Mouse (Mus musculus): ENCODE measurements around the gene Zfand3. TPM values are rescaled to one million over a fixed set of nuclear protein-coding genes. Genes with fewer than 3 reads are reported as not detected.

Zfand3 gene
- polyA plus RNA-seq, 1 experiment from 2014 or later, result 47.2 TPM

DNA sequence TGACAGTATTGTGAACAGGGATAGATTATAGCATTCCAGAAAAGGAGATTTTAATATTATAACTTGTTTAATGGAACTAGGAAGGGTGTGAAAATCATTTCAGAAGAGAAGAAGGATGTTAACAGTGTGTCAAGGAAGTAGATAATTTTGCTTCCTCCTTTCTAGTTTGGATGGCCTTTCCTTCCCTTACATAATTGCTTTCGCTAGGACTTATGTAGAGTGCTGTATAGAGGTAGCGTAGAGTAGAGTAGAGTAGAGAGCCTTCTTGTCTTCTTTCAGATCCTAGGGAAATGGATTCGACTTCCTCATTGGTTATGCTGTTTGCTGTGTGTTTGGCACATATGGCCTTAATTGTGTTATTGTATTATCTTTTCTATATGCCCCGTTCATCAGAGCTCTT, 132.6 kb downstream of the Zfand3 start:
- Histone ChIP-seq H3K4me2 (replicated peaks; ENCODE audit: low read depth, low read length) (no peak overlapping the region), H3K36me3 (ENCODE audit: control insufficient read depth, insufficient read depth, low read length) (no peaks in the 10 kb centered on the region; the same call in 1 of the 2 replicates), H3K27ac (ENCODE audit: low read length) (no peak overlapping the region), H3K4me1 (ENCODE audit: control insufficient read depth, insufficient read depth, low read length) (peaks cover 3% of the 10 kb centered on the region; the same call in 1 of the 2 replicates), H3K27me3 (ENCODE audit: control insufficient read depth, insufficient read depth, low read length) (no peaks in the 10 kb centered on the region), H3K4me3 (ENCODE audit: low read depth, low read length) (no peak overlapping the region), H3K9ac (replicated peaks; ENCODE audit: low read depth, low read length) (no peak overlapping the region), H3K9me3 (ENCODE audit: control insufficient read depth, low read depth, low read length) (no peaks in the 10 kb centered on the region)
- 86% methylated on average over 4 of the region's 4 CpGs for WGBS
- ATAC-seq (ENCODE audit: insufficient number of reproducible peaks, insufficient read depth, low FRiP score, low read depth), result no peak

DNA sequence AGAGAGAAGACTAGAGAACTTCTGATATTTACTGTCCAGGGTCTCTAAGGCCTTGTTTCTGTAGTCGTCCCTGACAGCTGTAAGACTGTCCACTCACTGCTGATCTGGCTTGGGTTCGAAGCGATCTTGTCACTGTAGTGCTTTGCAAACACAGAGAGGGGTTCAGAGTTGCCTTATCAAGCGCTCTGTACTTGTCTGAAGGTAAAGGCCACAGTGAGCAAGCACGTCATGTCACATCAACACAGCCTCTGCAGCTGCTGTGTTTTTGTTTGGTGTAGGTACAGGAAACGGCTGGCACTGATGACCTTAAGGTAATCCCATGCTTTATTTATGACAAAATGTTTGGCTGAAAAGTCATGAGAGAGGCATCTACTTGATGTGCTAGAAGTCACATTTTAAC, 139.6 kb downstream of the Zfand3 start:
- Histone ChIP-seq H3K9ac (replicated peaks; ENCODE audit: low read depth, low read length) (no peak overlapping the region), H3K36me3 (ENCODE audit: control insufficient read depth, insufficient read depth, low read length) (no peaks in the 10 kb centered on the region), H3K4me3 (ENCODE audit: low read depth, low read length) (no peak overlapping the region), H3K27ac (ENCODE audit: low read length) (no peak overlapping the region), H3K4me1 (ENCODE audit: control insufficient read depth, insufficient read depth, low read length) (peaks cover 9% of the 10 kb centered on the region; the same call in 1 of the 2 replicates), H3K27me3 (ENCODE audit: control insufficient read depth, insufficient read depth, low read length) (no peaks in the 10 kb centered on the region), H3K9me3 (ENCODE audit: control insufficient read depth, low read depth, low read length) (no peaks in the 10 kb centered on the region), H3K4me2 (replicated peaks; ENCODE audit: low read depth, low read length) (no peak overlapping the region)
- ATAC-seq (ENCODE audit: insufficient number of reproducible peaks, insufficient read depth, low FRiP score, low read depth), result no peak
- WGBS, result 45% methylated on average over 6 of the region's 6 CpGs

DNA sequence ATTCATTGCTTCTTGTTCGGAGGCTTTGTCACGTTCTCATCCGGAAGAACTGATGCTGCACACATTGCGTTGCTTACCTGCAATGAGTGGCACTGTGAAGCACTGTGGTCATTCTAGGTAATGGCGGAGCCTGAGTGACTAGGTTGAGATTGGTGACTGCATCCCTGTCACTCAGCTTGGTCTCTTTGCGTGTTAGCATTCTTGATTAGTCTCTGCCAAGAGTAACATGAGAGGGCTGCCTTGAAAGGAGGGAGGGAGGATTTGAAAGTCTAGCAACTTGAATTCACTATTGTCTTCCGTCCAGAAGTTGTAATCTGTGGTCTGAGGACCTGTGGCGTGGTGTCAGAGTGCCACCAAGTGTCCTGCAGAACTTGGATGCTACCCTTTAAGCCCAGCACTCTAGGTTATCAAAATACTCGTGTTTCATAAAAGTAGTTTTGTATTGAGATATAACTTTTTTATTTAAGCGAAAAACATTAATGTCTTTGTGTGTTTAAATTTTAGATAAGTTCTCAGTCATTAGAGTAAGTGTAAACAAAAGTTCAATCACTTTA, 141.1 kb downstream of the Zfand3 start:
- Histone ChIP-seq H3K27me3 (ENCODE audit: control insufficient read depth, insufficient read depth, low read length) (no peaks in the 10 kb centered on the region), H3K9me3 (ENCODE audit: control insufficient read depth, low read depth, low read length) (no peaks in the 10 kb centered on the region), H3K27ac (ENCODE audit: low read length) (no peak overlapping the region), H3K9ac (replicated peaks; ENCODE audit: low read depth, low read length) (no peak overlapping the region), H3K4me3 (ENCODE audit: low read depth, low read length) (no peak overlapping the region), H3K4me2 (replicated peaks; ENCODE audit: low read depth, low read length) (no peak overlapping the region), H3K36me3 (ENCODE audit: control insufficient read depth, insufficient read depth, low read length) (no peaks in the 10 kb centered on the region), H3K4me1 (ENCODE audit: control insufficient read depth, insufficient read depth, low read length) (peaks cover 9% of the 10 kb centered on the region; the same call in 1 of the 2 replicates)
- no peak for ATAC-seq (ENCODE audit: insufficient number of reproducible peaks, insufficient read depth, low FRiP score, low read depth)
- 75% methylated on average over 10 of the region's 10 CpGs for WGBS

DNA sequence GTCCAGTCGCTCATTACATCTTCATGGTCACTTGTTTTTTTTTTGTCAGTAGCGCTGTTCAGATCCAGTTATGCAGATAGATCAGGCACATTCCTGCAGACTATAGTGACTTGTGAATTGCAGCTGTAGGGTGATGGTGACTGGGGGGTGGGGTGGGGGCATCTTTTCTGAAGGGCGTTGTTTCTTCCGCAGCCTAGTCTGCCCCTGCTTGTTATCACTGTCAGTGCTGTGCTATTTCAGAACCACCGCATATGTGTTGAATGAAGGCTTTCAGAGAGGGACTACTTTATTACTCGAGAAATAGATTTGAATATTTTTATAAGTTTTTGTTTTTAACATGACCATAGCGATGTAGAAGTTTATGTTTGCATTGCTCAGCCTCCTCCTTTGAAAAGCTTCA, 142.0 kb downstream of the Zfand3 start:
- Histone ChIP-seq H3K36me3 (ENCODE audit: control insufficient read depth, insufficient read depth, low read length) (no peaks in the 10 kb centered on the region), H3K9ac (replicated peaks; ENCODE audit: low read depth, low read length) (no peak overlapping the region), H3K4me2 (replicated peaks; ENCODE audit: low read depth, low read length) (no peak overlapping the region), H3K27me3 (ENCODE audit: control insufficient read depth, insufficient read depth, low read length) (no peaks in the 10 kb centered on the region), H3K4me1 (ENCODE audit: control insufficient read depth, insufficient read depth, low read length) (peaks cover 9% of the 10 kb centered on the region; the same call in 1 of the 2 replicates), H3K4me3 (ENCODE audit: low read depth, low read length) (no peak overlapping the region), H3K9me3 (ENCODE audit: control insufficient read depth, low read depth, low read length) (no peaks in the 10 kb centered on the region), H3K27ac (ENCODE audit: low read length) (no peak overlapping the region)
- WGBS, result 78% methylated on average over 7 of the region's 7 CpGs
- ATAC-seq (ENCODE audit: insufficient number of reproducible peaks, insufficient read depth, low FRiP score, low read depth), result no peak

DNA sequence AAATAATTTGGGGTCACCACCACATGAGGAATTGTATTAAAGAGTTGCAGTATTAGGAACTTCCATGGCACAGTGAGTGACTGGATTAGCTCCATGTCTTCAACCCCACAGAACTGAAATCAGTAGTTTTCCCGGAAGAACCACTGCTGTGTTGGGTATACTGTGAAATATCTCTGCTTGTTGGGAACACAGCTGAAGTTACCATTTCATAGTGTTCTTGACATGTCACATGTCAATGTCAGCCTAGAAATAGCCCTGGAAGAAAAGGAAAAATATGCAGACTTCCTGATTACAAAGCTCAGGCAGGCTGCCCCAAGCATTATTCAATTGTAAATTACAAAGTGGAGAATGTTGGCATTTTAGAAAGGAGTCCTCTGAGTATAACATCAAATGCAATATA, 143.4 kb downstream of the Zfand3 start:
- no peaks in the 10 kb centered on the region for H3K9me3 ChIP-seq (ENCODE audit: control insufficient read depth, low read depth, low read length)
- peaks cover 3% of the 10 kb centered on the region; the same call in 1 of the 2 replicates for H3K36me3 ChIP-seq (ENCODE audit: control insufficient read depth, insufficient read depth, low read length)
- no peaks in the 10 kb centered on the region for H3K27me3 ChIP-seq (ENCODE audit: control insufficient read depth, insufficient read depth, low read length)
- no peak overlapping the region for H3K4me2 ChIP-seq (replicated peaks; ENCODE audit: low read depth, low read length)
- no peak overlapping the region for H3K27ac ChIP-seq (ENCODE audit: low read length)
- no peak overlapping the region for H3K4me3 ChIP-seq (ENCODE audit: low read depth, low read length)
- no peak overlapping the region for H3K9ac ChIP-seq (replicated peaks; ENCODE audit: low read depth, low read length)
- WGBS, result 74% methylated on average over 1 of the region's 1 CpGs
- H3K4me1 ChIP-seq (ENCODE audit: control insufficient read depth, insufficient read depth, low read length), result peaks cover 9% of the 10 kb centered on the region; the same call in 1 of the 2 replicates
- ATAC-seq (ENCODE audit: insufficient number of reproducible peaks, insufficient read depth, low FRiP score, low read depth), result no peak

DNA sequence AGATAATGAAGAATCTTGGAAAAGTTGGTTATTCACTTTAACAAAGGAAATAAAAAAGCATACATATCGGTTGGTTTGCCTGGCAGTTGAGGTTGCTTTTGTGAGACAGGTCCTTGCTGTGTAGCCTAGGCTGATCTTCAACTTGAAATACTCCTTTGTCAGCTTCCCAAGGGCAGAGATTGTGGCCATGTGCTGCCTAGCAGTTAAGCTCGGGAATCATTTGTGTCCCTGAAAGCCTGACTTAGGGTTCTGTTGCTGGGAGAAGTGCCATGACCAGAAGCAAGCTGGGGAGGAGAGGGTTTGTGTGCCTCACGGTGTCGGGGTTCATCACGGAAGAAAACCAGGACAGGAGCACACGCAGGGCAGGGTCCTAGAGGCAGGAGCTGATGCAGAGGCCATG, 143.8 kb downstream of the Zfand3 start:
- Histone ChIP-seq H3K36me3 (ENCODE audit: control insufficient read depth, insufficient read depth, low read length) (peaks cover 3% of the 10 kb centered on the region; the same call in 1 of the 2 replicates), H3K4me3 (ENCODE audit: low read depth, low read length) (no peak overlapping the region), H3K9me3 (ENCODE audit: control insufficient read depth, low read depth, low read length) (no peaks in the 10 kb centered on the region), H3K27me3 (ENCODE audit: control insufficient read depth, insufficient read depth, low read length) (no peaks in the 10 kb centered on the region), H3K27ac (ENCODE audit: low read length) (no peak overlapping the region), H3K4me2 (replicated peaks; ENCODE audit: low read depth, low read length) (no peak overlapping the region), H3K4me1 (ENCODE audit: control insufficient read depth, insufficient read depth, low read length) (peaks cover 9% of the 10 kb centered on the region; the same call in 1 of the 2 replicates), H3K9ac (replicated peaks; ENCODE audit: low read depth, low read length) (no peak overlapping the region)
- no peak for ATAC-seq (ENCODE audit: insufficient number of reproducible peaks, insufficient read depth, low FRiP score, low read depth)
- 74% methylated on average over 6 of the region's 6 CpGs for WGBS

DNA sequence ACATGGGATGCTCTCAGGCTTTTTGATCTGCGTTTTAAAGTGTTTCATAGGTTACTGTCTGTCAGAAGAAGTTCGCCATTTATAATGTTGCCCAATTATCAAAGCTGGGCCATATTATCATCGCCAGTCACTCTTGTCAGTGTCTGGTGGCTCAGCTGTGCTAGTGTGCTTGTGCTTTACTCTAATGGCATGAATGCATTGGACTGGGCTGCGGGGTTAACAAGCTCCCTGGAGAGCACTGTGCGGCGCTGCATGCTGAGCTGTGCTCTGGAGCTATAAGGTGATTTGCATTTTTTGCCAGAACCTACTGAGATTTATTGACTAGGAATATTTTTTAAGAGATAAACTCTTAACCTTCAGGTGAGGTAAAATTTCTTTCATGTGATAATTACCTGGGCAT, 145.4 kb downstream of the Zfand3 start:
- H3K36me3 ChIP-seq (ENCODE audit: control insufficient read depth, insufficient read depth, low read length), result peaks cover 3% of the 10 kb centered on the region; the same call in 1 of the 2 replicates
- 88% methylated on average over 6 of the region's 6 CpGs for WGBS
- no peak overlapping the region for H3K9ac ChIP-seq (replicated peaks; ENCODE audit: low read depth, low read length)
- no peaks in the 10 kb centered on the region for H3K27me3 ChIP-seq (ENCODE audit: control insufficient read depth, insufficient read depth, low read length)
- ATAC-seq (ENCODE audit: insufficient number of reproducible peaks, insufficient read depth, low FRiP score, low read depth), result no peak
- H3K9me3 ChIP-seq (ENCODE audit: control insufficient read depth, low read depth, low read length), result no peaks in the 10 kb centered on the region
- no peak overlapping the region for H3K4me3 ChIP-seq (ENCODE audit: low read depth, low read length)
- no peak overlapping the region for H3K4me2 ChIP-seq (replicated peaks; ENCODE audit: low read depth, low read length)
- H3K27ac ChIP-seq (ENCODE audit: low read length), result no peak overlapping the region
- H3K4me1 ChIP-seq (ENCODE audit: control insufficient read depth, insufficient read depth, low read length), result peaks cover 11% of the 10 kb centered on the region

DNA sequence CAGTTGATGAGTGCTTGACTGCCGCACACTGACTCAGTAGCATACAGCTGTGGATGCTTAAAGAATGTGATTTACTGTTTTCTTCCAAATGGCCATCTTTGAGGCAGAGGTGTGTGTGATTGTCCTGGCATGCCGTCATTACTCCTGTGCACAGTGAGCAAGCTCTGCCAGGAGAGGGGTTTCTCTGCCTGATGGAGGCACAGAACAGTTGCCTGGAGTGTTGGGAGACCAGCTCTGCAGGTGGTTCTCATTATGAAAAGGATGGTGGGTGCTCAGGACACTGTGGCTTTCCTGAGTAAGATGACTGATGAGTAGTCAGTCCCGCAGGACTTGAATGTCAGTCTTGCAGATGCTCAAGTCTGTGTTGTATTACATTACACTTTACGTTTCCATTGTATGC, 149.6 kb downstream of the Zfand3 start:
- Histone ChIP-seq H3K4me2 (replicated peaks; ENCODE audit: low read depth, low read length) (no peak overlapping the region), H3K9me3 (ENCODE audit: control insufficient read depth, low read depth, low read length) (no peaks in the 10 kb centered on the region), H3K27ac (ENCODE audit: low read length) (no peak overlapping the region), H3K36me3 (ENCODE audit: control insufficient read depth, insufficient read depth, low read length) (peaks cover 3% of the 10 kb centered on the region; the same call in 1 of the 2 replicates), H3K4me3 (ENCODE audit: low read depth, low read length) (no peak overlapping the region), H3K4me1 (ENCODE audit: control insufficient read depth, insufficient read depth, low read length) (peaks cover 11% of the 10 kb centered on the region), H3K27me3 (ENCODE audit: control insufficient read depth, insufficient read depth, low read length) (no peaks in the 10 kb centered on the region), H3K9ac (replicated peaks; ENCODE audit: low read depth, low read length) (no peak overlapping the region)
- ATAC-seq (ENCODE audit: insufficient number of reproducible peaks, insufficient read depth, low FRiP score, low read depth), result no peak
- 61% methylated on average over 4 of the region's 4 CpGs for WGBS

DNA sequence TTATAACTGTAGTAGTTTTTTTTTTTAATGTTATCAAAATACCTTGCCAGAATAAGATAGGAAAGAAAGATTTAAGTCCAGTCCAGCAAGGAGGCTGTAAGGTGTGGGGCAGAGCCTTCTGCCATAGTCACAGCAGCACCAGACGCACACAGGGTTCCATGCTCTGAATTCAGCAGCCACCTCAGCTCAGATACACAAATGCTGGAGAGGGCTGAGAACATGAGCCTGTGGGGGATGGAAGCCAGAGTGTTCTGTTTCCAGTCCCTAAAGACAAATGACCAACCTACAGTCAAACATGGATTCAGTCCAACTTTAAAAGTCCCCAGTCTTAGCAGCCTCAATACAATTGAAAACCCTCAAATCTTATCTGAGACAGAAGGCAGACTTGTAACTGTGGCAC, 150.3 kb downstream of the Zfand3 start:
- H3K27me3 ChIP-seq (ENCODE audit: control insufficient read depth, insufficient read depth, low read length), result no peaks in the 10 kb centered on the region
- H3K4me1 ChIP-seq (ENCODE audit: control insufficient read depth, insufficient read depth, low read length), result peaks cover 11% of the 10 kb centered on the region
- WGBS, result 40% methylated on average over 1 of the region's 1 CpGs
- H3K9me3 ChIP-seq (ENCODE audit: control insufficient read depth, low read depth, low read length), result no peaks in the 10 kb centered on the region
- 0 out of 2 replicates have a peak overlapping the region, but pooled peaks have one; percentile 44 for H3K27ac ChIP-seq (ENCODE audit: low read length)
- peaks cover 3% of the 10 kb centered on the region; the same call in 1 of the 2 replicates for H3K36me3 ChIP-seq (ENCODE audit: control insufficient read depth, insufficient read depth, low read length)
- no peak overlapping the region for H3K9ac ChIP-seq (replicated peaks; ENCODE audit: low read depth, low read length)
- no peak overlapping the region for H3K4me3 ChIP-seq (ENCODE audit: low read depth, low read length)
- H3K4me2 ChIP-seq (replicated peaks; ENCODE audit: low read depth, low read length), result no peak overlapping the region
- peak; percentile 61; the same call in 1 of the 2 replicates for ATAC-seq (ENCODE audit: insufficient number of reproducible peaks, insufficient read depth, low FRiP score, low read depth)
